Mouse (Mus musculus) limb, embryonic 11.5 days (tissue): ENCODE data around the gene Map4k4. TPM values are rescaled to one million over a fixed set of nuclear protein-coding genes. Genes with fewer than 3 reads are reported as not detected.

ENCODE experiments used
- ATAC-seq: fragments of 200-750 bp; cut with Nextera tagmentation; 2 replicates; pipeline ENCODE4 v1.8.0; 2017; ENCODE audit warnings: low read depth; ENCODE audit not compliant: insufficient number of reproducible peaks, low FRiP score, low TSS enrichment
- DNase-seq: peaks from one replicate; pipeline ENCODE4 v3.0.0-alpha.2; 2015; ENCODE audit warnings: low spot score
- H3K27ac ChIP-seq: fragments of 300-500 bp; sonication (generic); replicated peaks from 2 replicates; pipeline ENCODE4 v1.5.1; 2014; ENCODE audit warnings: low read depth, mild to moderate bottlenecking, low read length
- H3K27me3 ChIP-seq: fragments of 300-500 bp; sonication (generic); 2 replicates; pipeline ENCODE4 v1.6.1; 2014; ENCODE audit warnings: mild to moderate bottlenecking, low read length, mixed read lengths; ENCODE audit not compliant: control insufficient read depth, insufficient read depth
- H3K36me3 ChIP-seq: fragments of 300-500 bp; sonication (generic); 2 replicates; pipeline ENCODE4 v1.6.1; 2014; ENCODE audit warnings: mild to moderate bottlenecking, low read length, moderate library complexity, mixed read lengths; ENCODE audit not compliant: control insufficient read depth, insufficient read depth
- H3K4me1 ChIP-seq: fragments of 300-500 bp; sonication (generic); 2 replicates; pipeline ENCODE4 v1.6.1; 2014; ENCODE audit warnings: low read length, mixed read lengths; ENCODE audit not compliant: control insufficient read depth, insufficient read depth
- H3K4me2 ChIP-seq: fragments of 300-500 bp; sonication (generic); 2 replicates; pipeline ENCODE4 v1.6.1; 2014; ENCODE audit warnings: low read depth, mild to moderate bottlenecking, moderate library complexity; ENCODE audit not compliant: severe bottlenecking
- H3K4me3 ChIP-seq: fragments of 300-500 bp; sonication (generic); 2 replicates; pipeline ENCODE4 v1.5.1; 2014; ENCODE audit warnings: low read depth, low read length
- H3K9ac ChIP-seq: fragments of 300-500 bp; sonication (generic); 2 replicates; pipeline ENCODE4 v1.6.1; 2014; ENCODE audit warnings: mild to moderate bottlenecking, low read length
- H3K9me3 ChIP-seq: fragments of 300-500 bp; sonication (generic); 2 replicates; pipeline ENCODE4 v1.6.1; 2016; ENCODE audit warnings: low read length; ENCODE audit not compliant: control insufficient read depth
- WGBS: fragments of 180-500 bp; shearing (Covaris S2); extraction: QIAGEN DNeasy Blood & Tissue Kit; methylation state at CpG from one replicate; pipeline ENCODE4 v1.1.7; 2014; 5-methylcytosine and 5-hydroxymethylcytosine counted together
- polyA plus RNA-seq: library from polyadenylated mRNA; unstranded; fragments of >200 nt; fragmentation: Nextera tagmentation; extraction: Ambion mirVana; gene quantifications from 2 replicates; pipeline ENCODE4 v1.2.1, GENCODE M21; 2014

The Map4k4 gene
- polyA plus RNA-seq, 1 experiment from 2014 or later: 38.0 TPM

DNA sequence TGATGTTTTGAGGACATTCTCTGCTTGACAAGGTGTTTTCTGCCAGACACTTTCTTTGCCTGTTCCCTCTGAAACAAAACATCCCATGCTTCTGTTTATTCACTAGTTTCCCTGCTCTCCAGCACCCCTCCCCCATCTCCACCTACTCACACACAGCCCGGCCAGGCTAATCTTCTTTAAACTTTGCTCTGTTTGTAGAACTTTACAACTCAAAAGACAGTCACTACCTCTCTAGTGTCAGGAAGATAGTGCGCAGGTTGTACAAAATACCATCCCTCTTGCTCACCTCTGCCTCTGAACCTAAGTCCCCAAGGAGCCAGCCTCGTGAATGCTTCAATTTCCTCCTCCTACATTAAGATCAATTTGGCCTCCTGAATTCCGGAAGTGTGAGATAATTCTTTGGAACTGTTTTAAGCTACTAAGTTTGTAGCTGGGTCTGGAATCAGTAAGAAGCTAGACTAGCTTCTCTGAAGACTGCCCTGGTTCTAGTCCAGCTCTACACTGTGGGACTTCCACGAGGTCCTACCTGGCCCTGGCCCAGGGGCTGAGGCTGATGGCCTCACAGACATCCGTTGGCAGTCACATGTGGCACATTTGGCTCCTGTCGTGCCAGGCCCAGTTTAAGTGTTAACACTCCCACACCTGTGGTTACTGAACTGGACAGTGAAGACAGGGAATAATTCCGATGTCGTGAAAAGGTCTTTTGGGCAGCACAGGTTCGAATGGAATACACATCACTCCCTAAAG, 31.7 kb upstream of the Map4k4 start:
- Histone ChIP-seq H3K27ac (no peak overlapping the region), H3K4me2 (no peak overlapping the region), H3K27me3 (no peaks in the 10 kb centered on the region), H3K9me3 (no peaks in the 10 kb centered on the region), H3K4me3 (no peak overlapping the region), H3K9ac (no peak overlapping the region), H3K36me3 (no peaks in the 10 kb centered on the region), H3K4me1 (peaks cover 27% of the 10 kb centered on the region)
- DNase-seq: no peak
- ATAC-seq: no peak
- WGBS: 51% methylated on average over 10 of the region's 10 CpGs

DNA sequence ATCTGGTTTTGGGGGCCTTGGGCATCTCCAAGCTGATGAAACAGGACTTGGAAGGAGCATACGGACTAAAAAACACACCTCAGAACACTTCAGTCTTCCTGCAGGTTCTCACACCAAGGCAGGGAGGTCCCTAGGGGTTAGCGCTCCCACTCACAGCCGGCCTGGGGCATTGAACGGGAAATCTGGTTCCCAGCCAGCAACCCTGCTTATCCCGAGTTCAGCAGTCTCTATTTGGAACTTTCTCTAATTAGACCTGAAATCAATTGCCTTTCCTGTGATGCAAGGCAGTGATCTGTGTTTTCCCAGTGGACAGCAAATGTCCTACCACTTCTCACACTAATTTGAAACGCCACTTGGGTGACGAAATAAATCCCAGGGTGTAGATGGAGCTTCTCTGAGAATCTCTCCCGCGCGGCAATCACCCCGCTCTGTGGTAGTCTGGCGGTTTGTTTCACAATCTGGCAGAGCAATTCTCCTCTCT, 31.0 kb upstream of the Map4k4 start:
- no peak for DNase-seq
- no peak overlapping the region for H3K27ac ChIP-seq
- ATAC-seq: no peak

GRCm38 (mm10) chr1:39877981-39878380, 22.7 kb upstream of the Map4k4 start:
- Histone ChIP-seq H3K36me3 (no peaks in the 10 kb centered on the region), H3K27me3 (no peaks in the 10 kb centered on the region), H3K9me3 (no peaks in the 10 kb centered on the region), H3K4me1 (no peaks in the 10 kb centered on the region), H3K4me3 (no peak overlapping the region), H3K9ac (no peak overlapping the region), H3K4me2 (no peak overlapping the region), H3K27ac (no peak overlapping the region)
- DNase-seq: no peak
- ATAC-seq: no peak
- 63% methylated on average over 3 of the region's 3 CpGs for WGBS

More for the DNA sequence above, 31.0 kb upstream of the Map4k4 start:
- H3K4me1 ChIP-seq: peaks cover 27% of the 10 kb centered on the region
- H3K9ac ChIP-seq: no peak overlapping the region
- WGBS: 54% methylated on average over 12 of the region's 12 CpGs
- H3K4me3 ChIP-seq: no peak overlapping the region
- H3K9me3 ChIP-seq: no peaks in the 10 kb centered on the region
- H3K36me3 ChIP-seq: no peaks in the 10 kb centered on the region
- no peaks in the 10 kb centered on the region for H3K27me3 ChIP-seq
- no peak overlapping the region for H3K4me2 ChIP-seq

DNA sequence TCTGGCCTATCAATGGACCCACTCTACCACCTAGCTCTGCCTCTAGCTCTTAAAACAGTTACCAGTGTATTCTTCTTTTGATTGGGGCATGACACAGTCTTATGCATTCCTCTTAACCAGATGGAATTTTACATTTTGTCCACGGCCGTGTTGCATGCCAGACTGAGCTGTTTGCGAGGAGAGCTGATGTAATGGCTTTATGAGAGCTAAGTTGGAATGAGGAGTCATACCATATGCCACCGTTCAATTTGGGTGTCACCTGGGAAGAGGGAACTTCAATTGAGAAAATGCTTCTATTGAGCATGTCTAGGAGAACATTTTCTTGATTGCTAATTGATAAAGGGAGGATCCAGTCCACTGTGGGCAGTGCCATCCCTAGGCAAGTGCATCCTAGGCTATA, 18.2 kb upstream of the Map4k4 start:
- Histone ChIP-seq H3K4me2 (no peak overlapping the region), H3K27me3 (no peaks in the 10 kb centered on the region), H3K4me1 (no peaks in the 10 kb centered on the region), H3K4me3 (no peak overlapping the region), H3K9me3 (no peaks in the 10 kb centered on the region), H3K36me3 (no peaks in the 10 kb centered on the region), H3K9ac (no peak overlapping the region), H3K27ac (no peak overlapping the region)
- WGBS: 87% methylated on average over 4 of the region's 4 CpGs
- DNase-seq (no peak), ATAC-seq (no peak)

GRCm38 (mm10) chr1:39884803-39885515, 15.8 kb upstream of the Map4k4 start:
- DNase-seq: peak; percentile 36

DNA sequence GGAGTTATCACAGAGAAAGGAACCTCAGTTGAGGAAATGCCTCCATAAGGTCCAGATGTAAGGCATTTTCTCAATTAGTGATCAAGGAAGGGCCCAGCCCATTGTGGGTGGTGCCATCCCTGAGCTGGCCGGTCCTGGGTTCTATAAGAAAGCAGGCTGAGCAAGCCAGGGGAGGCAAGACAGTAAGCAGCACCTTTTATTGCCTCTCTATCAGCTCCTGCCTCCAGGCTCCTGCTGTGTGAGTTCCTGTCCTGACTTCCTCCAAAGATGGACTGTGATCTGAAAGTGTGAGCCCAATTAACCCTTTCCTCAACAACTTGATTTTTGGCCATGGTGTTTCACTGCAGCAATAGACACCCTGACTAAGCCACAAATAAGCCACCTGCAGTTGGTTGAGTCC, 12.7 kb upstream of the Map4k4 start:
- Histone ChIP-seq H3K9ac (no peak overlapping the region), H3K4me1 (no peaks in the 10 kb centered on the region), H3K4me3 (no peak overlapping the region), H3K27ac (no peak overlapping the region), H3K36me3 (no peaks in the 10 kb centered on the region), H3K27me3 (no peaks in the 10 kb centered on the region), H3K4me2 (no peak overlapping the region), H3K9me3 (no peaks in the 10 kb centered on the region)
- 8% methylated on average over 1 of the region's 1 CpGs for WGBS
- no peak for DNase-seq
- ATAC-seq: no peak

More at GRCm38 (mm10) chr1:39884803-39885515, 15.8 kb upstream of the Map4k4 start:
- H3K4me3 ChIP-seq: no peak overlapping the region
- H3K9ac ChIP-seq: no peak overlapping the region
- H3K4me1 ChIP-seq: no peaks in the 10 kb centered on the region
- no peak overlapping the region for H3K27ac ChIP-seq
- no peak overlapping the region for H3K4me2 ChIP-seq
- no peaks in the 10 kb centered on the region for H3K9me3 ChIP-seq
- H3K27me3 ChIP-seq: no peaks in the 10 kb centered on the region
- ATAC-seq: no peak
- 55% methylated on average over 16 of the region's 16 CpGs for WGBS
- H3K36me3 ChIP-seq: no peaks in the 10 kb centered on the region

DNA sequence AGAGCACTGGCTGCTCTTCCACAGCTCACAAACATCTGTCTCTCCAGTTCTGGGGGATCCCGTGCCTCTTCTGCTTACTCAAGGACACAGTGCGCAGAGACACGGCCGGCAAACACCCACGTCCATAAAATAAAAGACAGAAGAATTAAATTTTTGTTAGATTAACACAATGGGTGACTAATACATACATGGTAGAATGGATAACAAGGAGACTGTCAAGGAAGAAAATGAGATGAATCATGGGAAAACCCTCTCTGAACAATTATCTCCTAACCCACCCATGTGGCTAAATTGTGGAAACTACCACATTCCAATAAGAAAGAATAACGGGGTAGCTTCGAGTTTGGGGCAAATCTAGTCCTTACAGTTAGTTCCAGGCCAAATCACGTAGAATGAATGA, 11.3 kb upstream of the Map4k4 start:
- Histone ChIP-seq H3K36me3 (no peaks in the 10 kb centered on the region), H3K4me3 (no peak overlapping the region), H3K9ac (no peak overlapping the region), H3K27me3 (no peaks in the 10 kb centered on the region), H3K27ac (no peak overlapping the region), H3K4me1 (no peaks in the 10 kb centered on the region), H3K9me3 (no peaks in the 10 kb centered on the region), H3K4me2 (no peak overlapping the region)
- ATAC-seq (no peak), DNase-seq (no peak)
- WGBS: 90% methylated on average over 8 of the region's 8 CpGs

DNA sequence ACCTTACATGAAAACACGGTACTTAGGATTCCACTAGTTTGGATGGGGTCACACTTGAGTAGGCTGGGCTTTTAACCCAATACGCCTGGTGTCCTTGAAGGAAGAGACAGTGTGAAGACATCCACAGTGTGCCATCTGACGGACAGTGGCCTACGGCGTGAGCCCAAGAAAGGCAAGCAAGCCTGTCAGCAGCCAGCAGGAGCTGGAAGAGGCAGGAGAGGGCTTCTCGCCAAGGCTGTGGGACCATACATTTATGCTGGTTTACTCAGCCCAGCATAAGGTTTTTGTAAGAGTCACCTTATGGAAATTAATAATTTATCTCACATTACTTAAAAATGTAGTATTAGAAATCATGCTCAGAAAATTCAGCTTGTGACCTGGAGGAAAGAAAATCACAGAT, 10.7 kb upstream of the Map4k4 start:
- 90% methylated on average over 6 of the region's 6 CpGs for WGBS
- no peak overlapping the region for H3K9ac ChIP-seq
- no peaks in the 10 kb centered on the region for H3K9me3 ChIP-seq
- H3K36me3 ChIP-seq: no peaks in the 10 kb centered on the region
- ATAC-seq (no peak), DNase-seq (no peak)
- no peak overlapping the region for H3K4me2 ChIP-seq
- H3K4me3 ChIP-seq: no peak overlapping the region
- H3K27ac ChIP-seq: no peak overlapping the region
- no peaks in the 10 kb centered on the region for H3K27me3 ChIP-seq
- H3K4me1 ChIP-seq: no peaks in the 10 kb centered on the region
